Mouse (Mus musculus) layer of hippocampus, adult 9-11 months (tissue): ENCODE data around the gene Lamb1.

ENCODE experiments used
- DNase-seq: peaks from one replicate; pipeline ENCODE4 v3.0.0; 2022

Lamb1 gene

DNA sequence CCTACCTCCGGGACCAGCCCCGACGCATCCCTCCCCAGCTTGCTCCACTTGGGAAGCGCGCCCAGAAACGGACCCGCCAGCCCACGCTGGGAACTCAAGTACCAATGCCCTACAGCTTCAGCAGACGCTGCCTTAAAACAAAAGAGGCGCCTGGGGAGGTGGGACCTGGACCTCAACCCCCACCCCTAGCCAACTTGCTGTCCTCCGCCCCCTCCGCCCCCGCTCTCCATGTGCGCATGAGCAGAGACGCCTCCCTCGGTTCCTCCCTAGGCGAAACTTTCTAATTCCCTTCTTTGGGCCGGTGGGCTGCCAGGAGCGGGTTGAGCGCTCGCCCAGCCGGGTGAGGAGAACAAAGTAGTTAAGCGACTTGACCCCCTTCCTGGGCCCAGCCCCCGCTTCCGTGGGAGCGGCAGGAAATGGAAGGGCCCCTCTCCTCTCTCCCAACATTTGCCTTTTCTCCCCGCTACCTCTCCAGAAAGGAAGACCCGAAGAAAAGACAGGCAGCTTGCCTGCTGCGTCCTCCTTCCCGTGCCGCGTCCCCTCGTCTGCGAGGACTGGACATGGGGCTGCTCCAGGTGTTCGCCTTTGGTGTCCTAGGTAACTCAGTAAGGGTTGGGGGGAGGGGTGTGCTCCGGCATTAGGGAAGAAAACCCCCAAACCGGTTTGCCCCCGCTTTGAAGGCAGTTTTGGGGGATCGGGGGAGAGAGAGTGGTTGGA is at the start of gene Lamb1:
Gene Lamb1 (plus strand): TSS at position 230 of the 717 bp plus-strand sequence.
- DNase-seq = no peak

DNA sequence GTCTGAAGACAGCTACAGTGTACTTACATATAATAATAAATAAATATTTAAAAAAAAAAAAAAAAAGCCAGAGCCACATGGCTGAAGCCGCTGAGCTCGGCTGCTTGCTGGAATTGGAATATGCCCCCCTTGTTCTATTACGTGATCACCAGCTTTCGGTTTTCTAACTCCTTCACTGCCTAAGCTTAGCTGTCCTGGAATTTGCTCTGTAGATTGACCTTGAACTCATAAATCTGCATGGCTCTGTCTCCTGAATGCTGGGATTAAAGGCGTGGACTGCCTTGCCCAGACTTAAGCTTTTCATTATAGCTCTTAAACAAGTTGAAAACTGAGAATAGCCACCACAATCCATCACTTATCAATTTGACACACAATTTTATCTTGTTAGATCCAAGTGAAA is 47.8 kb upstream of the Lamb1 start:
- DNase-seq = no peak

DNA sequence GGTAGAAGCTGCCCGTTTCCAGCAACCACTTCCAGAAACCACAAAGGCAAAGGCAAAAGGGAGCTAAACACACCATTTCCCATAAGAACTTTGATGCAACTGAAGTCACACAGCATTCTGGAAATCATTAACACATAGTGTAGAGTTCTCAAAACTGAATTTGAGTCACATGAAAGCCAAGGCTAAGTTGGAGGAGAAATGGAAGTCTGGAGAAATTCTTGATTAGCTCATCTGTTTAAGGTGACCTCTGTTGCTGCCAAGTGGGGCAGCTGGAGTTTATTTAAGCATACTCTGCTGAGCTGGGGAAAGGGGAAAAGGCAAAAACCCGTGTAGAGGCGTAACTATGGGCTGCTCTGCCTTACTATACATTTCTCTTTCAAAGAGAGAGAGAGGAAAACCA is 46.3 kb upstream of the Lamb1 start:
- no peak for DNase-seq

DNA sequence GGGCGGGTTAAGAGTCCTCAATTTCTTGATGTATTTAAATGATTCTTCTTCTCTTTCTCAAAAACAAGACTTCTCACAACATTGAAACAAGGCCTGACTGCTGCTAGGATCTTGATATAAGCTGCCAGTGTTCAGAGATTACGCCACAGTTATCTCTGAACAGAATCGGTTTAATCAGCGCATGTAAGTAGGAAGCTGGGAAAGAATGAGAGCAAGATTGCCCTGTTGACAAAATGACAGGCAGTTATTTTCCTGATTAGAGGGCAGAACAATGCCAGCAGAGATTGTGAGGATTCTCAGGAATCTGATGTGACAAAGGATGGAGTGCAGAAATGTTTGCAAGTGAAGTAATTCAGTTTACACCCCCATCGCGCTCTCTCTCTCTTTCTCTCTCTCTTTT is 43.5 kb upstream of the Lamb1 start:
- DNase-seq = no peak

DNA sequence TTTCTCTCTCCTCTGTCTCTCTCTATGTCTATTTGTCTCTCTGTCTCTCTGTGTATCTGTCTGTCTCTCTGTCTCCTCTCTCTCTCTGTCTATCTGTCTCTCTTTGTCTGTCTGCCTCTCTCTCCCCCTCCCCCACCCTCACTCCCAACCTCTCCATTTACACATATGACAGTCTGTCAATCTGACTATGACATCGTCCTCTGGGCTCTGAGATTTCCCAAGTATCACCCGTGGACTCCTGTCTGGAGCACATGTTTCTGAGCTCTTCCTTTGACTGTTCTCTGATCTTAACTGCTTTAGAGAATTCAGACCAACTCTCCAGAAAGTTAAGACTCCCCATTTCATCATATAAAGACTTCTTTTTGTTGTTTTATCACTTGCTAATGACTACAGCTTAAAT is 42.8 kb upstream of the Lamb1 start:
- no peak for DNase-seq

DNA sequence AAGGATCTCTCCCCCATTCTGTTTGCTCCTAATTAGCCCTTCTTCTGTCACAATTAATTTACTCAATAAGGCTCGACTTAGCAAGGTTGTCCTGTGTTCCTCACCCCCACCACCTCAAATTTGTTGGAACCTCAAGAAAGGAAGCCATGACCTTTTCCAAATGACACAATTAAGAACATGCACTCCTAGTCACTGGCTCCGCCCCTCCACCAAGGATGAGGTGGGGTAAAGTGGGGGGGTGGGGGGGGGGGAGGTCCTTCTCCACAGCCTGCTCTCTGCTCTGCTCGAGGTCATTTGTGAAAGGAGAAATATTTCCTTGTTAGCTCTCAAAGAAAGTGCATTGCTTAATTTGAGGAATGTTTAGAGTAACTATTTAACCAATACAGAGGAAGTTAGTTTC is 42.3 kb upstream of the Lamb1 start:
- DNase-seq = no peak

DNA sequence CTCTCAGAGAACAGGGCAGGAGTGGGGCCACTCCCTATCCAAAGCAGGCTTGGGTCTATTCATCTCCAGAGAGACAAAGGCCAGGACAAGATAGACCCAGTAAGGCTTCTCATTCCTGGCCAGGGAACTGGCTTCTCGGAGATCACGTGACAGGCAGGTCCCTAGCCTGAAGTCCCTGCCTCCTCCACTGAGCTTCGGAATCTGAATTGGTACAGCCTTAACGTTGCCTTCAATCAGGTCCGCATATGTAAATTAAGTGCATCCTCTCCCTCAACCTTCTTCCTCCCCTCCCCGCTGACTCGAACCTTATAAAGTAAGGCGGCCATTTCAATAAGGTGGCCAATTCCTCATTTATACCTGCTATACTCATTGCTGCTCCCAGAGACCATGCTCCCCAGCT is 39.6 kb upstream of the Lamb1 start:
- no peak for DNase-seq

DNA sequence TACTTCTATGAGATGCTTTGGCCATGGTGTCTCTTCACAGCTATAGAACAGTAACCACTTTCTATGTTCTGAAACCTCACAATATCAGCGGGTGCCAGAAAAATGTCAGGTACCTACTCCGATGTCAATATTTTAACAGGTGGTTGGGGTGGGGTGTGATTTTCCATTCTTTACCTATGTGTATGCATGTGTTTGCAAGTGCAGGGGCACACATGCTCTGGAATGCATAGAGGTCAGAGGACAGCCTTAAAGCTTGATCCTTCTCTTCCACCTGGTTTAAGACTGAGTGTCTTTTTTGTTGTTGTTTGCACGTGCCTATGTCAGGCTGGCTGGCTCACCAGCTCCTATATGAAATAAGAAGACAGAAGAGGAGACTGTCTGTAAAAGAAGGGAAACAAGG is 37.9 kb upstream of the Lamb1 start:
- no peak for DNase-seq

DNA sequence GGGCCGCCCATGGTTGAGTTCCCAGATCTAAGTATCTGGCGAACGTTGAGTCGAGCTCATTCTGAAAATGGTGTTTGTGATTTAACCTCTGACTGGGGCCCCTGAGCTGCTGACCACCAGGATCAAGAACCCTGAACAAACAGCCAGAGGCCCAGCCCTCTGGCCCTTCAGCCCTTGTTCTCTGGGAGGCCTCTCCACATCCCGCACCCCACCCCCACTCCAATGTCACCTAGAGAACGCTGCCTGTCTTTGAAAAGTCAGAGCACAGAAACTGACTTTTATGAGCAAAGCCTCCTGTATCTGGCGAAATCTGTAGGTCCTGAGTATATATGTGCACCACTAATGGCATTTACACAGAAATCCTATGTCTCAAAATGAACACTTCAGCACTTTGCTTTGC is 36.2 kb upstream of the Lamb1 start:
- no peak for DNase-seq

DNA sequence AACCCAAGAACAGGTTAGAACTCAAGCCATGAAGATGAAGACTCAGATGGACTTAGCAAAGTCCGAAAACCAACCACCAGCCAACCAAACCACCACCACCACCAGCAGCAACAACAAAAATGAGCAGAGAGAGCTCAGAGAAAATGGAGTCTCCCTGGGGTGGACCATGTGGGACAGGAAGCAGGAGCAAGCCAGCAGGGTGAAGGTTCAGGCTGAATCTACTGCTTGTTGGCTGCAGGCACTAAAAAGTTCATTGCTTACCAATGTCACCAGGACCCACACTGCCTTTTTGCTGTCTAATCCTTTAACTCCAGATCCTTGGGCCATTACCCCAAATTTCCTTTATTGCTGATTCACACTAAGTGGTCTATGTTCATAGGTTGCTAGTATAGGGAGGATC is 32.4 kb upstream of the Lamb1 start:
- no peak for DNase-seq

DNA sequence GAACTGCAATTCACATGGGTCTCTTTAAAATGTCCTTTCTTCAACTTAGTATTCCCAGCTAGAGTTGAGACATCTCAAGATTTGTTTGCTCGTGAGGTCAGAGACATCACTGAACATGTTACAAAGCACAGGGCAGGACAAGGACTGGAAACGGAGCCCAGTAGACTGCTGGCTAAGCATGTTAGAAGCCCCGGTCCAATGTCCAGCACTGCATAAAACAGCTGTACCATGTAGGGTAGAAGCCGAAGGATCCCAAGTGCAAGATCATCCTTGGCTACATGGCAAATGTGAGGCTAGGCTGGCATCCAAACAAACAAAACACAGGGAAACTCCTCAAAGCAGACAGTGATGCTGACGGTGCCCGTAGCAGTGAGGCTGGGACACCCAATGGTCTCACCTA is 30.0 kb upstream of the Lamb1 start:
- no peak for DNase-seq

DNA sequence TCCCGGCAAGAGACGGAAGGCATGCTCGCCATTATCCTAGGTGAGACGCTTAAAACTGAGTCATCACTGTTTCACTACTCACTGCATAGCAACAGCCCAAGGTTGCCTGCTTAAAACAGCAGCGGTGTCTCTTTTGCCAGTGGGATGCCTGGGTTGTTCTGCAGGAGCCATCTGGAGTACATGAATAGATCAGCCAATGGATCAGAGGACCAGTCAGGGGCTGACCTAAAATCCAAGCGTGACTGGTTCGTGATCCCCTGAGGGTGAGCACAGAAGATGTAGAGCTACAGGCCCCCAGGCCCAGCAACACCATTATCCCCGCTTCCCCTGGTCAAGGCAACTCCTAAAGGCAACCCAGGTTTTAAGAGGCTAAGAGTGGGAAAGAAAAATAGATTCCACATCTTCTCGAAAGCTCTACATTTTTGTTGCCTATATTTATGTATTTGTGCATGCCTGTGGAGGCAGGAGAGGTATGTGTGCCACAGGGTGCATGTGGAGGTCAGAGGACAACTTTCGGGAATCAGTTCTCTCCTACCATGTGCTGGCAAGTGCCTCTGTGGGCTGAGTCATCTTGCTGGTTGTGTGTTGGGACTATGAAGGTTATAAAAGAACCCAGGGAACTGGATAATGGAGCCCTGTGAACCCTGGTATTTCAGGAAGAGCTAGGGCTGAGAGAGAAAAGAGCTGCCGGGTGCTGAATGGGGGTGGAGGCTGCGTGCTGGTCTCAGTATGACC is 28.0 kb upstream of the Lamb1 start:
- peak; percentile 31 for DNase-seq

DNA sequence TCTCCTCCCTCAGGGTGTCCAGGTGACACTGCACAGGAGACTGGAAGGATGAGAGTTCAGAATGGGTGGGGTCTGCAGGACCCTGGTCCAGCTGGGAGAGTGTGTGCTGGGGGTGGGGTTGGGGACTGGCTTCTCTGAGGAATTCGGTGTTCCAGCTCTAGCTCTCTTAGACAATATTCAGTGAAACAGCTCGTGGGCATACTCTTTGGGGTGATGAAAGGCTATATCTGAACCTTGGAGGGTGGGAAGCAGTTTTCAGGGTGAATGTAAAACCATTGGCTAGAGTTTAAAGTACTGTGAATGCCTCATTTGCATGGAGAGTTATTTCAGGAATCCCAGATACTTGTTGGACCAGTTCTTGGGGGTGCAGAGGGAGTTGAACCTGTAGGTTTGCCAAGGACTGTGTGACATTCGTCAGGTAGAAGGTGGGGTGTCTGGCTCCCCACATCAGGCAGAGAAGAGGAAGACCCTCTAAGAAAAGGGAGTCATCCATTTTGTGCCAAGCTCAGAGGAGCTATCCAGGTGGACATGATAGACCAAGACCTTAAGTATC is 25.9 kb upstream of the Lamb1 start:
- no peak for DNase-seq

DNA sequence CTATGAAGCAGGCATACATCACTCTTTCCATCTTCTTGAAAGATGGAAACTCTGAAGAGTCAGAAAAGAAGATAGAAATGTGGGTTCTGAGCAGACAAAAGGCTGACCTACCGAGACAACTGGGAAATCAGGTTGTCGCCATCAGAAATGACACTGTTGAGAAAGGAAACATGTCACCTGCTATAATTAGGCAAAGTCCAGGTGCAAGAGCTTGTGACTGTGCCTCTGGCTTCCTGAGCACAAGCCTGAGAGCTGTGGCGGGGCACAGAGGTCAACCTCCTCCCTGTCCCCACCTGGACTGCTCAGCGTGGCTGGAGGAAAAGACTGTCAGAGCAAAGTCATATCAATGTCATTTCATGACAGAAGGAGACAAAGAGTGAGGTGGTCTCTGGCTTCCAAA is 25.2 kb upstream of the Lamb1 start:
- DNase-seq = no peak

DNA sequence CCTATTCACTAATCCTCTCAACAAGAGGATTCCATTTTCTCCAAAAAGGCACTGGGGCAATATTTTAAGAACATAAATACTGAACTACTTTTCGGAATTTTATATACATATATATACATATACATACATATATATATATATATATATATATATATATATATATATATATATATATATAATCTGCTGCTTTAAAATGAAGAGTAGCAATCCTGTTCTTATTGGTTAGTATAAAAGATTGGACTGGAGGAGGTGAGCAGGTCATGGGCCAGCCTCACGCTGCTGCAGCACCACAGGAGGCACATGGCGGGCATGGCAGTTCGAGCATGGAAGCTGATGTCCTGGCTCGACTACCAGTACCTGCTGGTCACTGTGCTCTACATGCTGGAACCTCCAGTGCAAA is 24.6 kb upstream of the Lamb1 start, which contains the start of gene Gm6993:
Gene Gm6993 (plus strand): TSS at position 301 of the 400 bp plus-strand sequence.
- DNase-seq = no peak

DNA sequence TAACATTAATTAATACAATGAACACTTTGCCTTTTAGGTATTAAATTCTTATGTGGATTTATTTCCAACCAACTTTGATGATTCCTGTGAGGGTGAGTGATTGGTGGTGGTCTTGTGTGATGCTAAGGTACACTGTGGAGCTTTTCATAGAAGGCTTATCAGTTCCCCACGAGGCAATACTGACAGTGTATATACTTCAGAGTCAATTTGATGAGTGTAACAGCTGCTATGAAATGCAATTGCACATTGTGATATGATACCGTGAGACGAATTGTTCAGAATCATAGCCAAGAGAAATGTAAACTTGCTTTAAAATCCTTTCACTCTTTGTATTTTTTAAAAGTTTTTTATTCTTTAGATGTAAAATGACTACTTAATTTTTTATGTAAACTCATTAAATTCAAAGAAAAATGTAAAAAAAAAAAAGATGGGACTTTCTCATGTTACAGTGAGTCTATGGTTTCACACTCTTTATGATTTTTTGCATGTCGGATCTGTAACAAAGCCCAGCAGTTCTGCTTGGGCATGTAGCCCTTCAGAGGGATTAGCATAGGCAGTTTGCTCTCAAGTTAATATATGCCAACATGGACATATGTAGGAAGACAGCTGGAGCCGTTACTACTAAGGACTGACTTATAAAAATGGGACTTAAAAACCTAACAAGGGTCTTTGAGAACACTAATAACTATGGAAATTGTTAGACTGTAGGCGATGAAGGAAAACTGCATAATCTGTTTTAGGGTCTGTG is 23.3 kb upstream of the Lamb1 start:
- no peak for DNase-seq

DNA sequence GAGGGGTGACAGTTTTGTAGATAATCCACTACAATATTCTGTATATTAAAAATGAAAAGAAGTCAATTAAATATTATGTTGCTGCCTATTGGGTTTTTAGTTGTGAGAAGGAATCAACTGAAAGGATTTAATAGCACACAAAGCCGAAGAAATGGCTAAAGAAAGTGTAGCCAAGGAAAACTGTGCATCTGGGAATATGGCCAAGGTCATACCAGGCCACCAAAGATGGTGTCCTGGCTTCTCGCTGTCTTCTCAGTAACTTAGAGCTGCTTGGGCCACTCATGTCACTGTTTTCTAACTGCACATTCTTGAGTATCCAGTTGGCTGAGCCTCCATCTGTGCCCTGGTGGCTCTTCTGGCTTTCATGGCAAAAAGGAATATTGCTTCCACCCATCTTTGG is 21.0 kb upstream of the Lamb1 start:
- no peak for DNase-seq

DNA sequence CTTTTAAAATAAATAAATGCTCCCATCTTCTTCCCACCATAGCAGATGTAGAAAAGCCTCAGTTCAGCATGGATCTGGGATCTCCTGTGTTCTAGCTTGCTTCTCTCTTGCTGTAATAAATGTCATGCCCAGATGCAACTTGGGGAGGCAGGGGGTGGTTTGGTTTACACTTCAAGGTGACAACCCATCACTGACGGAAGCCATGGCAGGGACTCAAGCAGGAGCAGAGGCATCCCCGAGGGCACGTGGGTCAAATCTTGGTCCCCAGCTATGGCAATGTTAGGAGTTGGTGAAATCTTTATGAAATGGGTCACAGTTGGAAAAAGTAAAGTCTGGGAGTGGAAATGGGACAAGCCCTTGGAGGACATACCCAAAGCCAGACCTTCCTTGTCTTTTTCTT is 20.3 kb upstream of the Lamb1 start:
- DNase-seq = no peak

DNA sequence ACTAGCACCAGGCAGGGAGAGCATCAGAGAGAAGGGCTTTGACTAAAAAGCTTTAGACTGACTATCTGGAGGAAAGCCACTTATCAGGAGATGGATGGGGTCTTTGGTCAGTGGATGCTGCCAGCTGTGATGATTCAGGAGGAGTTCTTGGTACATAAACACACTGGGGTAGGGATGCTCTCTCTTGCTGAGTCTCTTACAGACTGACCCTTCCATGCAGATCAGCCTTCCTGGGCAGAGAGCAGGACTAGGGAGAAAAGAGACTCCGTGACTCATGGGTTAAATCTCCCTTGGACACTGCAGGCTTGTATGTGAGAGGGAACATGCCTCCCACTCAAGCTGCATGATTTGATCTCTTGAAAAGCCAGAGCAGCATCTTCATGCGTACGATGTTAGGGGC is 18.9 kb upstream of the Lamb1 start:
- DNase-seq = no peak

DNA sequence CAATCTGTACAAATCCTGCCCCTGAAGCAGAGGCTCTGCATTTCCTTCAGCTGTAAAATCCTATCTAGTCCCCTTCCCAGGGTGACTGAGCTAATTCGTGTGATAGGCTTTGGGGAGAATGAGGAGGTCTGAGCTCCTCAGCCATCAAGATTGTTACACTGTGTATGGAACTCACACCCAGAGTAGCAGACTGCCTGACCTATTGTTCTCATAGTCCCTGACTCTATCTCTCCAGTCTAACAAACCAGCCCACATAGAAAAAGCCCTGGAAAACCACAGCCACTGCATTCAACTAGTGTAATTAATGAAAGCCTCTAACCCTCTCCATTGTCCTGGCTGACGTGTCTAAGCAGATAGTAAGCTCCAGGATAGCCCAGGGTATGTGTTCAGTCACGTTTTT is 18.4 kb upstream of the Lamb1 start:
- DNase-seq = no peak

DNA sequence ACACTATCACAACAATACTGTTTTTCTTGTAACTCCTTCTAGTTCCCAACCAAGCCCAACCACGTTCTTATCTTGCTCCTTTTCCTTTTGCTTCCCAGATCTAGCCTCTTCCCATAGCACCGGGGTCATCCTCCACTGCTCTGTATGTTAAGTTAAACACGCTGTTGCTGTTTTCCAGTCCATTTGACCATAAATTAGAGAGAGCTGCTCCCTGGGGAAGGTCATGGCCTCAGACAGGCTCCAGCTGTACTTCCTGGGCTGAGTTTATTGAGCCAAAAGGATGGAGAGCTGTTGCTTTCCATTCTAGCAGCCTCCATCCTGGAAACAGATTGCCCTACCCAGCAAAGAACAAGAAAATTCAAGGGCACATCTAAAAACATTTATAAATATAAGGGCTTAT is 16.9 kb upstream of the Lamb1 start:
- DNase-seq = no peak

DNA sequence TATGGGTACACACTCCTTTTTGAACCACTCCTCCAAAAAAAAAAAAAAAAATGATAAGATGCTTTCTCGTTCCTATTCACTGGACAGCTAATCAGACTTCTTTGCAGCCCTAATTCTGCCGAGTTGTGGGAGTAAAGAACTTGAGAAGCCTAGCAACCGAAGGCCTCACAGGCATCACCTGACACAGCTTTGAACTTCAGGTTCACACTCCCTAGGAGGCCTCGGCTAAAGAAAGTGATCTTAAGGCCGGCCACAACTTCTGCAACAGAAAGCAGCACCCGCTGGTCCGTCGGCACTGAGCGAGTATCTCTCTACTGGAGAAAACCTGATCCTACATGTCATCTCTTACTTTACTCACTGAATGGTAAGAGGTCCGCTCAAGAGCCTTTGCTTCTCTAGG is 16.4 kb upstream of the Lamb1 start:
- DNase-seq = no peak

DNA sequence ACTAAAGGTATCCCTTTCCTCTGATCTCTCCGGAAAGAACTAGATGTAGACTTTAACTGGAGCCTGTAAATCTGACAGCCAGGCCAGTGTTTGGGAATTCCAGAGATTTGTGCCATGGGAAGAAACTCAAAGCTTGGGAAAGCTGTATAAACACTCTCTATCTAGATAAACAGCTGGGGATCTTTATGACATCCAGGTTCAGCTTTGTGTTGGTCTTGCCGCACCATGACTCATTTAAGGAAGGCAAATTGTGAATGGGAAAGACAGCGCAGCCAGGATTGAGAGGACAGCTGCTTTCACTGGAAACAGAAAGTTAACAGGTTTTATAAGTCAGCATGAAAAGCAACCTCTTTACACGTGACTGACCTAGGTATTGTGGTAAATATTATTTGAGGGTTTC is 12.8 kb upstream of the Lamb1 start:
- no peak for DNase-seq

DNA sequence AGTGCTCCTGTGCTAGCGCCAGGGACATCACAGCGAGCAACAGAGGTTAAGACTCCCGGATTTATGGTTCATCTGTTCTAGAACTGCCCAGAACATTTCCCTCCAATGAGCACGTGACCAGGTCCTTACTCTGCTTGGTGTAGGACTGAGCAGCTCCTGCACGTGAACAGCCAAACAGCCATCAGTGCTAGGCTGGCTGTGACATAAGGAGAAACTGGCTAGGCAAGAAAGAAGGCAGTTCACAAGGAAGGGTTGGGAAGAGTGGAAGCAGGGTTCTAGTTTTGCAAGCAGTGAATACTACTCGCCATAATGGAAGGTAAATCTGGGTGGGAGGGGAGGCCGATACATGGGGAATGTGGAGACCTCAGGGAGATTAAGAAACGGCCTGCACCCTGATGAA is 10.1 kb upstream of the Lamb1 start:
- DNase-seq = no peak
